ENCODE assay signal across 19 mouse cellular contexts in the genomic region with DNA sequence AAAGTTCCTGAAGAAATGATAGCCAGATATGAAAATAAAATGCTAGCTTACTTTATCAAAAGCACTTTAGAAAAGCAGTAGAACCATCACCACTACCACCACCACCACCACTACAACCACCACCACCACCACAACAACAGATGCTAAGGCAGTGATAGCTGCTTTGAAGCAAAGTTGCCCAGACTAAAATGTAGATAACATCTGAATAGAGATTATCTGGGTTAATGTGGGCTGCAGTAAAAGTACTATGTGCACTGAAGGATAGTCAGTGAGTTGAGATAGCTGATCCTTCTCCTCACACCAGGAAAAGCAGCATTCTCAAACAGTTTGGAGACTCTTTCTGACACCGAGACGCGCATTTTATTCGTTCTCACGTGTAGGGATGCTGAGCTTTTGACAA.
"Had no signal": no experiment of that assay in that cellular context is flagged by ENCODE, and none has a peak within 500 bp of the region (broad histone marks: within the 10 kb centered on the region; RNA-seq: fewer than 3 reads in every experiment).

No protein-coding gene starts in this region.

- H3K9ac ChIP-seq: liver, embryonic 14.5 days; lung, embryonic 15.5 days; midbrain, embryonic 13.5 days; midbrain, embryonic 15.5 days; neural tube, embryonic 12.5 days had no signal

- DNase-seq: lung, adult 2 months; lung, postnatal 14 days; lung, postnatal 36 days; retina, postnatal 1 day; right cerebral cortex, adult 18-20 months; right cerebral cortex, postnatal 25 days; right cerebral cortex, postnatal 4 days; spleen, adult 18-20 months; thymus, adult 18-20 months; thymus, postnatal 25 days; thymus, postnatal 4 days had no signal

- ATAC-seq: lung, postnatal 0 days; midbrain, embryonic 13.5 days; midbrain, embryonic 15.5 days had no signal

- H3K9me3 ChIP-seq: lung, embryonic 15.5 days; midbrain, embryonic 13.5 days; midbrain, embryonic 15.5 days; neural tube, embryonic 12.5 days had no signal

- H3K4me3 ChIP-seq: lung, embryonic 15.5 days; midbrain, embryonic 13.5 days; midbrain, embryonic 15.5 days; neural tube, embryonic 12.5 days had no signal

- H3K4me1 ChIP-seq: lung, embryonic 15.5 days; midbrain, embryonic 15.5 days; neural tube, embryonic 12.5 days had no signal

- H3K36me3 ChIP-seq: lung, embryonic 15.5 days; midbrain, embryonic 13.5 days; midbrain, embryonic 15.5 days; neural tube, embryonic 12.5 days had no signal

- H3K27me3 ChIP-seq: lung, embryonic 15.5 days; midbrain, embryonic 13.5 days; midbrain, embryonic 15.5 days; neural tube, embryonic 12.5 days had no signal

- H3K4me2 ChIP-seq: lung, embryonic 15.5 days; midbrain, embryonic 11.5 days; midbrain, embryonic 13.5 days; midbrain, embryonic 15.5 days; neural tube, embryonic 12.5 days had no signal

- H3K27ac ChIP-seq: liver, embryonic 14.5 days; lung, embryonic 15.5 days; macrophage; midbrain, embryonic 13.5 days; midbrain, embryonic 15.5 days; neural tube, embryonic 12.5 days had no signal
